Mouse (Mus musculus) olfactory bulb, adult 2 months (tissue): Measurements from ENCODE around the gene Ift46. TPM values are rescaled to one million over a fixed set of nuclear protein-coding genes. Genes with fewer than 3 reads are reported as not detected.
"Not testable (repeated sequence)": the region's sequence is repeated elsewhere in the genome, so short reads cannot be mapped to it uniquely, and the experiment has no call there.

Experiments used
- H3K27ac ChIP-seq: fragments of 200-500 bp; 2 replicates; pipeline ENCODE4 v1.5.1; 2012; ENCODE audit warnings: low read depth, low read length; ENCODE audit not compliant: insufficient read depth
- H3K4me1 ChIP-seq: fragments of 200-500 bp; 2 replicates; pipeline ENCODE4 v1.6.1; 2012; ENCODE audit warnings: low read length; ENCODE audit not compliant: control insufficient read depth, insufficient read depth
- H3K4me3 ChIP-seq: fragments of 200-500 bp; 2 replicates; pipeline ENCODE4 v1.5.1; 2012; ENCODE audit warnings: mild to moderate bottlenecking, low read depth, low read length, moderate library complexity; ENCODE audit not compliant: insufficient read depth
- CTCF ChIP-seq: fragments of 200-500 bp; IDR thresholded peaks from 2 replicates; pipeline ENCODE4 v1.5.1; 2012; ENCODE audit warnings: low read depth, mild to moderate bottlenecking, low read length, moderate library complexity; ENCODE audit not compliant: insufficient read depth
- POLR2A ChIP-seq: fragments of 200-500 bp; IDR thresholded peaks from 2 replicates; pipeline ENCODE4 v1.6.1; 2012; ENCODE audit warnings: mild to moderate bottlenecking, low read depth, low read length, moderate library complexity; ENCODE audit not compliant: insufficient read depth
- WGBS: fragments of 180-500 bp; shearing (Covaris S2); methylation state at CpG from one replicate; pipeline ENCODE4 v1.1.7; 2018; 5-methylcytosine and 5-hydroxymethylcytosine counted together
- polyA plus RNA-seq: library from polyadenylated mRNA; stranded (reverse); fragments of >200 nt; gene quantifications from 2 replicates; pipeline ENCODE4 v1.2.4, GENCODE M21; 2012; ENCODE audit warnings: low replicate concordance; ENCODE audit not compliant: missing spikeins, insufficient read depth, insufficient read length

The Ift46 gene
- polyA plus RNA-seq, 1 experiment: not detected

- Histone ChIP-seq H3K4me1 (peaks cover 3% of the 10 kb centered on the region), H3K4me3 (no peak overlapping the region), H3K27ac (no peak overlapping the region)
- TF ChIP-seq POLR2A (no peak), CTCF (no peak)
- 48% methylated on average over 2 of the region's 2 CpGs for WGBS
These were observed 6.8 kb upstream of the Ift46 start for GRCm38 (mm10) chr9:44760873-44761272.

DNA sequence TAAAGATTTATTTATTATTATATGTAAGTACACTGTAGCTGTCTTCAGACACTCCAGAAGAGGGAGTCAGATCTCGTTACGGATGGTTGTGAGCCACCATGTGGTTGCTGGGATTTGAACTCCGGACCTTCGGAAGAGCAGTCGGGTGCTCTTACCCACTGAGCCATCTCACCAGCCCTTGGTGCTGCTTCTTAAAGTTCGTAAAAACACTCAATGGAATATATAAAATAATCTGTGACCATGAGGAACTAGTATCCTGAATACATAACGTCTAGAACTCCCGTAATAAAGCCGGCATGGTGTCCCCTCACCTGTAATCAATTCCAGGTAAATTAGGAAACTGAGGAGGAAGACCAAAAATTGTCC lies 304 bp downstream of the Ift46 start:
- not testable (repeated sequence) for H3K27ac ChIP-seq, H3K4me3 ChIP-seq, H3K4me1 ChIP-seq
- WGBS: 36% methylated on average over 8 of the region's 9 CpGs

- no peak for TF ChIP-seq CTCF
- TF ChIP-seq POLR2A: no peak
- H3K4me3 ChIP-seq: no peak overlapping the region
- H3K4me1 ChIP-seq: peaks cover 2% of the 10 kb centered on the region; the same call in 1 of the 2 replicates
- 92% methylated on average over 5 of the region's 5 CpGs for WGBS
- H3K27ac ChIP-seq: no peak overlapping the region
These were observed 3.7 kb downstream of the Ift46 start for GRCm38 (mm10) chr9:44771376-44771775.

GRCm38 (mm10) chr9:44772392-44772749 lies 4.7 kb downstream of the Ift46 start:
- Histone ChIP-seq H3K27ac (no peak overlapping the region), H3K4me3 (no peak overlapping the region), H3K4me1 (peaks cover 2% of the 10 kb centered on the region; the same call in 1 of the 2 replicates)
- 24% methylated on average over 5 of the region's 5 CpGs for WGBS
- TF ChIP-seq CTCF: no peak
- no peak for TF ChIP-seq POLR2A

DNA sequence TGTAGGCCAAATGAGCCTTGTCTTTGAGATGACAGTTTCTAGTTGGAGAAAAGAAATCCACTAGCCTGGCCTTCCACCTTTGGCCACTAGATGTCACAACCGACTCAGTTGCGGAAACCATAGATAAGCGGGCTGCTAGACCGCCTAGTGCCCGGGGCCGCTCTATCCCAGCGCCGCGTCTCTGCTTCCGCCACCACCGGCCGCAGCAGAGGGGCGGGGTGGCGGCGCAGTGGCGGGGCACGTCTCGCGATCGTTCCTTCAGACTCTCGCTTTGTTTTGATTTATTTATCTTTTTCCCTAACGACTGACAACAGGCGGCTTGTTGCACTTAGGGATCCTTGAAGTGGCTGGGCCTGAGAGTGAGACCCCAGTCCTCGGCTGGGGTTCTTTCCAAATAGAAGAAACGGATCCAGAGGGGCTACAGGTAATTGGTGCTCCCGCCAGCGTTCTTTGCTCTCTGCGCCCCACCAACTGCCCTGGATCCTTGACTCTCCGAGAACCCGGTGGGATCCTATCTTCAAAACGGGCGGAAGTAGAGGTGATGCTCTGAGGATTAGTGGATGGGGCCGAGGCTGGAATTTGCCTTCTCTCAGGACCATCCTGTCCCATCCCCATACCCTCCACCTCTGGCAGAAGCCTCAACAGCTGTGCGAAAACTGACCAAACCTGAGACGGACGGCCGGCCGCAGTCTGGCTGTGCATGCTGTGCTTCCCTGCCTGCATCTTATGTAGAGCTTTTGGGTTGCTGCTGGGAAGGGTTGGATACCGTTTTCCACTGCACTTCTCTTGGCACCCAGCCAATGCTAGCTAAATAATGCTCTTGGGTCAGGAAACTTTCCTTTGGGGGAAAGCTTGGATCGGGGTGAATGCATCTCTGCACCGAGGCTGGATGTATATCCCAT lies 5.3 kb downstream of the Ift46 start:
- Histone ChIP-seq H3K27ac (peak overlapping the region; percentile 12), H3K4me1 (peaks cover 2% of the 10 kb centered on the region; the same call in 1 of the 2 replicates), H3K4me3 (peak overlapping the region; percentile 66)
- TF ChIP-seq CTCF: peak; percentile 65; the same call in 1 of the 2 replicates
- peak; percentile 50 for TF ChIP-seq POLR2A
- WGBS: under 1% methylated on average over 41 of the region's 41 CpGs

DNA sequence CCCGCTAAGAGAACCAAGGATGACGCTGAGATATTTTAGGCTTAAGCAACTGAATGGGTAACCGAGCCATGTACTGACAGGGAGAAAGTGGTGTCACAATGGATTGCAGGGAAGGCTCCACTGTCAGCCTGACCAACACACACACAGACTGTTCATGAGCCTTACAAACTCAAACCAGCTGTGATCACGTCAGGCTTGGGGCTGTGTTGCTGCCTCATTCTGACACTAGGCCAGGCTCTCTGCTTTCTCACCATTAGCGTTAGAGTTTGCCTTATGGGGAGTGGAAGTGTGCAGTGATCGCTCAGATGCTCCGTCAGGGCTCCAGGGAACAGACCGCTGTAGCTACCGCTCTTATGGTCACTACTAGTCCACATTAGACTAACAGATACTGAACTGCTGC lies 25.1 kb downstream of the Ift46 start:
- no peak for TF ChIP-seq POLR2A
- no peak for TF ChIP-seq CTCF
- no peak overlapping the region for H3K4me3 ChIP-seq
- WGBS: 73% methylated on average over 9 of the region's 9 CpGs
- H3K27ac ChIP-seq: no peak overlapping the region
- H3K4me1 ChIP-seq: no peaks in the 10 kb centered on the region

- Histone ChIP-seq H3K4me1 (peaks cover 19% of the 10 kb centered on the region), H3K4me3 (peak overlapping the region; percentile 77), H3K27ac (no peak overlapping the region)
- 69% methylated on average over 7 of the region's 7 CpGs for WGBS
- TF ChIP-seq CTCF (no peak), POLR2A (no peak)
These were observed 30.6 kb downstream of the Ift46 start for GRCm38 (mm10) chr9:44798298-44798697.

GRCm38 (mm10) chr9:44799102-44799957 lies 31.6 kb downstream of the Ift46 start, which contains the start of gene Tmem25:
Gene Tmem25, minus strand, starts transcription at chr9:44799307.
- Histone ChIP-seq H3K4me1 (peaks cover 19% of the 10 kb centered on the region), H3K4me3 (peak within 1 kb of the TSS; percentile 77), H3K27ac (peak within 1 kb of the TSS; percentile 32; the same call in 1 of the 2 replicates)
- WGBS: under 1% methylated on average over 75 of the region's 75 CpGs
- TF ChIP-seq CTCF (no peak), POLR2A (peak; percentile 61; the same call in 1 of the 2 replicates)

DNA sequence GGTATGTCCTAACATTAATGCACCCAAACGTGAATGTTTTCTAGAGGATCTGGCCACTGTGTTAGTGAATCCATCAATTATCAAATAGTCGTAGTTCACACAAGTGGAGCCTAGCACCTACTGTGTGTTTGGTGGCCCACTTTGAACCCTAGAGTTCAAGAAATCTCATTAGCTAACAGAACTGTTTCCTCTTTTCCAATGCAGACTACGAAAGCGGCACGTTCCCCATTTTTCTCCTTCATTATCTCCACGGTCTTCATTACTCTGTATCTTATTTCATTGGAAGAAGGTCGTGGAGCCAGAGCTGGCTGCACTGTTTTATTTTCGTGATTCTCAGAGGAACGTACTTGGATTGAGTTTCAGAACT lies 32.2 kb downstream of the Ift46 start:
- WGBS: 29% methylated on average over 9 of the region's 9 CpGs
- Histone ChIP-seq H3K4me3 (peak overlapping the region; percentile 77), H3K27ac (no peak overlapping the region), H3K4me1 (peaks cover 19% of the 10 kb centered on the region)
- TF ChIP-seq POLR2A: no peak
- TF ChIP-seq CTCF: no peak
